Mouse (Mus musculus) brown adipose tissue, adult 24 weeks (tissue): ENCODE results near the gene Tsga10. TPM values are rescaled to one million over a fixed set of nuclear protein-coding genes. Genes with fewer than 3 reads are reported as not detected.
A peak's percentile ranks its signal among the peaks of the same experiment; 100 is the strongest.

ENCODE experiments used
- H3K27ac ChIP-seq: fragments of 200-500 bp; replicated peaks from 2 replicates; pipeline ENCODE4 v1.5.1; 2012; ENCODE audit warnings: low read depth, mild to moderate bottlenecking, low read length
- H3K4me1 ChIP-seq: fragments of 200-500 bp; 2 replicates; pipeline ENCODE4 v1.6.1; 2012; ENCODE audit warnings: low read length, mixed read lengths; ENCODE audit not compliant: control insufficient read depth, insufficient read depth, insufficient read length
- H3K4me3 ChIP-seq: fragments of 200-500 bp; 2 replicates; pipeline ENCODE4 v1.5.1; 2012; ENCODE audit warnings: low read depth, mild to moderate bottlenecking, low read length, moderate library complexity; ENCODE audit not compliant: insufficient read depth
- polyA plus RNA-seq: library from polyadenylated mRNA; stranded (reverse); fragments of >200 nt; gene quantifications from 2 replicates; pipeline ENCODE4 v1.2.4, GENCODE M21; 2012; ENCODE audit not compliant: missing spikeins, insufficient read depth, insufficient read length

The Tsga10 gene
- polyA plus RNA-seq, 1 experiment = 8.5 TPM

DNA sequence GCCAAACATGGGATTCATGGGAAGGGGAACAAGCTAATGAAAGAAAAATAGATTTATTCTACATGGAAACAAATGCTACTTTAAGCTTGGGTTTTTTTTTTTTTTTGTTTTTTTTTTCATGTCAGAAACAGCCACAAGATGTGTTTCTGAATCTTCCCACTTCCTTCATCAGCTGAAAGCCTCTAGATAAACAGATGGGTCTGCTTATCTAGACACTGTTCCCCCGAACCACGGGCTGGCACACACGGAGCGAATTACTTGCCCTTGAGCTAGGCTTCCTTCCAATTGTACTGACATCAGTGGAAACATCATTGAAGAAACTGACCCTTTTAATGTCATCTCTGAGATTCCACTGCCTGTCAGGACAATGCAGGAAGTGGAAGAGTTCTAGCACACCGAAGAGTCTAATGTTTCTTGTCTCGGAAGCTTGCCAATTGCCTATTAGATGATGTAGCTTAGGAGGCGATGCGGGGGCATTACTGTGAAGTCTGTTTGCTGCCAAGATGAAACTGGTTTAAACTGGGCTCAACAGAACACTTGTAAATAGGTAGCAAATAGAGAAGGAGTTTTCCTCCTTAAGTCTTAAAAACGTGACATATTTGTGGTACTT lies 121.5 kb downstream of the Tsga10 start:
- H3K27ac ChIP-seq = no peak overlapping the region
- no peak overlapping the region for H3K4me3 ChIP-seq
- no peaks in the 10 kb centered on the region for H3K4me1 ChIP-seq

DNA sequence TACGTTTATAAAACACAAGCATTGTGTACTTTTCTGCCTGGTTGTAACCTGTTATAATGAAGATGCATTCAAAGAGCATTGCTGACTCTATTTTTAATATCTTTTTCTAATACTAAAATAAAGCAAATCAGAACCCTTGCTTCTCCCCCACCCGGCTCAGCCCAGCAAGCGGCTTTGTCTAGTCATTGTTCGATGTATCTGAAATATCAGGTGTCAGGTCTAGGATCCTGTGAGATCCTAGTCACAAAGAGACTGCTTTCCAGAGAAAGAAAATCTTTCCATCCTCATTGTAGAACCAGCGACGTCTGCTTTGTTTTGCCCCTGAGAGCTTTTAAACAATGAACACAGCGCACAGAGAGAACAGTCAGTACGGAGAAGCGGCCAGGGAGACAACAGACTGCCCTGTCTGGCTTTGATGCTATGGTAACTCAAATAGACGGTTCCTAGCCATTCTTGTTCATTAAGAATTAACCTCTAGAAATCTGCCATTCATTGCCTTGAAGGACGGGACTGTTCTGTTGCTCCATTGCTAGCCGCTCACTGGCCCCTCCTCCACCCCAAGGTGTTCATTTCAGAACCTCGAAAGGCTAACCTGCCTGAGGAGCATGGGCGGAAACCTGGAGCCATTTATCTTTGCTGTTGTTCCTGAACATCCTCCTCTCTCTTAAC lies 123.5 kb downstream of the Tsga10 start:
- Histone ChIP-seq H3K27ac (no peak overlapping the region), H3K4me3 (no peak overlapping the region), H3K4me1 (no peaks in the 10 kb centered on the region)

GRCm38 (mm10) chr1:37742126-37742525 lies 124.1 kb downstream of the Tsga10 start:
- Histone ChIP-seq H3K27ac (no peak overlapping the region), H3K4me1 (no peaks in the 10 kb centered on the region), H3K4me3 (no peak overlapping the region)

- Histone ChIP-seq H3K4me1 (no peaks in the 10 kb centered on the region), H3K4me3 (no peak overlapping the region), H3K27ac (no peak overlapping the region)
Measured at GRCm38 (mm10) chr1:37740161-37740802, 125.9 kb downstream of the Tsga10 start.

- Histone ChIP-seq H3K27ac (no peak overlapping the region), H3K4me3 (no peak overlapping the region), H3K4me1 (no peaks in the 10 kb centered on the region)
Measured at GRCm38 (mm10) chr1:37738895-37739294, 127.3 kb downstream of the Tsga10 start.

- Histone ChIP-seq H3K4me3 (no peak overlapping the region), H3K27ac (no peak overlapping the region), H3K4me1 (no peaks in the 10 kb centered on the region)
Measured at GRCm38 (mm10) chr1:37737045-37737444, 129.2 kb downstream of the Tsga10 start.

GRCm38 (mm10) chr1:37735932-37736331 lies 130.3 kb downstream of the Tsga10 start:
- no peaks in the 10 kb centered on the region for H3K4me1 ChIP-seq
- H3K4me3 ChIP-seq = no peak overlapping the region
- H3K27ac ChIP-seq = no peak overlapping the region

- Histone ChIP-seq H3K4me1 (no peaks in the 10 kb centered on the region), H3K27ac (no peak overlapping the region), H3K4me3 (no peak overlapping the region)
Measured at GRCm38 (mm10) chr1:37734841-37735240, 131.4 kb downstream of the Tsga10 start.

GRCm38 (mm10) chr1:37729353-37729752 lies 136.9 kb downstream of the Tsga10 start:
- no peak overlapping the region for H3K27ac ChIP-seq
- H3K4me1 ChIP-seq = no peaks in the 10 kb centered on the region
- no peak overlapping the region for H3K4me3 ChIP-seq

DNA sequence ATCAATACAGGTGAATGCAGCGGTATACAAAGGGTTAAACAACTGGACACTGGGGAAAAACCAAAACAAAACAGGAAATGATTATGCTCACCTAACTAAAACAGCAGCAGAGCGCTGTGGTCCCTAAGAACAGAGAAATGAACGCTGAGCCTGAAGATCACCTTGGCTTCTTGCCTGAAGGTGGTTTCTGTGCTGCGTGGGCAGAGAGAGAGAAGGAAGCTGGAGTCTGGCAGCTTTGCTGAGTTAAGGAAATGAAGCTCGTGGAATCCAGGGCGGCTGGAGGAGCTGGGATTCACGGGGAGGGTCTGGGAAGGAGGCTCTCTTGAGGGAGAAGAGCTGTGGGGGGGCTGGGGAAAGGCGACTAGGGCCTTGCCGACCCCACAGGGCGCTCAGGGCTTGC lies 138.2 kb downstream of the Tsga10 start:
- Histone ChIP-seq H3K4me3 (no peak overlapping the region), H3K4me1 (no peaks in the 10 kb centered on the region), H3K27ac (no peak overlapping the region)

- no peak overlapping the region for H3K4me3 ChIP-seq
- H3K4me1 ChIP-seq = no peaks in the 10 kb centered on the region
Measured at GRCm38 (mm10) chr1:37727186-37727585, 139.0 kb downstream of the Tsga10 start.

DNA sequence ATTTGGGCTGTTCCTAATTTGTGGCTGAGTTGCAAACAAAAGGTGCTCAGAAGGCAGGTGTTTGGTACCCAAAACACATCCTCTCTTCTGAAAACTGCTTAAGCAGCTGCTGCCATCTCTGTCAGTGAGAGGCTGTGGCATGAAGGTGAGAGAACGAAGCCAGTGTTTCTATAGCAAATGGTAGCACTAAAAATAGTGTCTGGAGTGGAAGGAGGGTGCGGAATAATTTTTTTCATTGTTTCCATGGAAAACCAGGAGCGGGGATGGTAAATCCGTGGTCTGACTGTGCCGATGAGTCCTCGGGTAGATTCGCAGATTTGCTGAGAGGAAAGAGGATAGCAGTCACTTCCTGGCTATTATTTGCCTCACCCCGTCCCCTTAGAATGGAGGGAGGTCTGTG lies 139.8 kb downstream of the Tsga10 start:
- no peaks in the 10 kb centered on the region for H3K4me1 ChIP-seq
- no peak overlapping the region for H3K27ac ChIP-seq
- no peak overlapping the region for H3K4me3 ChIP-seq

More at GRCm38 (mm10) chr1:37727186-37727585, 139.0 kb downstream of the Tsga10 start:
- no peak overlapping the region for H3K27ac ChIP-seq

GRCm38 (mm10) chr1:37725880-37726279 lies 140.3 kb downstream of the Tsga10 start:
- Histone ChIP-seq H3K4me1 (no peaks in the 10 kb centered on the region), H3K27ac (no peak overlapping the region), H3K4me3 (no peak overlapping the region)

DNA sequence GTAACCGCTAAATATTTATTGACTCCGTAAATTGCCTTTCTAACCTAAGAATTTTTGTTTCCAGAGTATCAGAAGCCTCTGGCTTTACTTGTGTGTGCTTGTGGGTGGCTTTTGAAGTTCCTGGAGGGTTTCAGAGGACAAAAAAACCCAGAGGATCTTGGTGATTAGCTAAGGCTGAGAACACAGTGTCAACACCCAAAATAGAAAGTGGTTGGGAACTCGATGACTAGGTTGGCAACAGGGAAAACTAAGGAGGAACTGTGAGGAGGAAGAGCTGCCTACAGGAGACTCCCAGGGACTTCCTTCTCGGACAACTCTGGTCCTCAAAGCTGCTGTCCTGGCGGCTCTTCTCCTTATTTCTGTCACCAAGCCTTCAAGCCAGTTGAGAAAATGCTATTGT lies 145.1 kb downstream of the Tsga10 start:
- Histone ChIP-seq H3K27ac (no peak overlapping the region), H3K4me3 (no peak overlapping the region), H3K4me1 (peaks cover 3% of the 10 kb centered on the region; the same call in 1 of the 2 replicates)

- Histone ChIP-seq H3K27ac (no peak within 1 kb of the TSS), H3K4me3 (peak within 1 kb of the TSS; percentile 57), H3K4me1 (peaks cover 3% of the 10 kb centered on the region; the same call in 1 of the 2 replicates)
Measured at GRCm38 (mm10) chr1:37719761-37720640, 146.2 kb downstream of the Tsga10 start, which contains the start of gene 2010300C02Rik. TSS of gene 2010300C02Rik (minus strand) at chr1:37720085.
